Mouse (Mus musculus): ENCODE results near the gene Zscan10. TPM values are rescaled to one million over a fixed set of nuclear protein-coding genes. Genes with fewer than 3 reads are reported as not detected.

Zscan10 gene
- polyA plus RNA-seq, 1 experiment from 2014 or later, result not detected

DNA sequence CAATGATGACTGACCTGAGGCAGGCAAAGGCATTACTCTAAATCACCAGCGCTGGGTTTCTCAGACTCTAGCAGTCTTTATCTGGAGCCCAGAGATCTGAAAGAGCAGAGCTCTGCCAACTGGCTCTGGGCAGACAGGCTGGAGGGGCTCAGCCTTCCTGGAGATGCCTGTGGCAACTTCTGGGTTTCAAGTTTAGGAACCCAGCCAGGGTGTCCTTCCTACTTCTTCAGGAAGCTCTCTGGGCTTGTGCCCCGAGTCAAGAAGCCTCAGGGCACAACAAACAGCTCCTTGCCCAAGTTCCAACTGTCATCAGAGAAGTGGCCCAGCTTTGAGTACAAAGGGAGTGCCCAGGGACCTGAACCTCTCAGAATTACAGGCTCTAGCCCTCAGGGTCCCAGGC lies 53.8 kb downstream of the Zscan10 start:
- Histone ChIP-seq H3K36me3 (ENCODE audit: control insufficient read depth, insufficient read depth) (no peaks in the 10 kb centered on the region), H3K9me3 (ENCODE audit: control insufficient read depth, low read length) (no peaks in the 10 kb centered on the region), H3K27ac (ENCODE audit: low read length) (no peak overlapping the region), H3K27me3 (replicated peaks; ENCODE audit: control insufficient read depth, insufficient read depth, low read length) (0 out of 2 replicates have a peak, but pooled peaks cover 6% of the 10 kb centered on the region), H3K4me1 (replicated peaks; ENCODE audit: control insufficient read depth, insufficient read depth, low read length) (no peaks in the 10 kb centered on the region), H3K9ac (replicated peaks; ENCODE audit: low read depth, low read length) (no peak overlapping the region), H3K4me2 (ENCODE audit: low read length) (no peak overlapping the region), H3K4me3 (replicated peaks; ENCODE audit: low read length) (no peak overlapping the region)
- ATAC-seq, result no peak
- 69% methylated on average over 2 of the region's 2 CpGs for WGBS

DNA sequence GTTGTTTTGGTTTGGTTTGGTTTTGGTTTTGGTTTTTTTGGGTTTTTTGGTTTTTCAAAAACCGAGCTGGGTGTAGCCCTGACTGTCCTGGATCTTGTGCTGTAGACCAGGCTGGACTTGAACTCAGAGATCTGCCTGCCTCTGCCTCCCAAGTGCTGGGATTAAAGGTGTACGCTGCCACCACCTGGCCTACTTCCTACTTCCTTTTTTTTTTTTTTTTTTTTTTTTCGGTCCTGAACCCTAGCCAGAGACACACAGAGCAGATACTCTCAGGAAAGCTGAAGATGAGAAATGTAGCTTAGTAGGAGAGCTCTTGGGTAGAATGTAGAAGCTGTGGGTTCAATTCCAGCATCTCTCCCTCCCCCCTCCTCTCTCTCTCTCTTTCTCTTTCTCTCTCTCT lies 57.8 kb downstream of the Zscan10 start:
- no peak overlapping the region for H3K4me3 ChIP-seq (replicated peaks; ENCODE audit: low read length)
- H3K27me3 ChIP-seq (replicated peaks; ENCODE audit: control insufficient read depth, insufficient read depth, low read length), result peaks cover 38% of the 10 kb centered on the region
- H3K9me3 ChIP-seq (ENCODE audit: control insufficient read depth, low read length), result no peaks in the 10 kb centered on the region
- no peaks in the 10 kb centered on the region for H3K36me3 ChIP-seq (ENCODE audit: control insufficient read depth, insufficient read depth)
- 90% methylated on average over 3 of the region's 3 CpGs for WGBS
- H3K4me1 ChIP-seq (replicated peaks; ENCODE audit: control insufficient read depth, insufficient read depth, low read length), result 0 out of 2 replicates have a peak, but pooled peaks cover 2% of the 10 kb centered on the region
- no peak for ATAC-seq
- H3K27ac ChIP-seq (ENCODE audit: low read length), result no peak overlapping the region
- H3K9ac ChIP-seq (replicated peaks; ENCODE audit: low read depth, low read length), result no peak overlapping the region
- H3K4me2 ChIP-seq (ENCODE audit: low read length), result no peak overlapping the region

DNA sequence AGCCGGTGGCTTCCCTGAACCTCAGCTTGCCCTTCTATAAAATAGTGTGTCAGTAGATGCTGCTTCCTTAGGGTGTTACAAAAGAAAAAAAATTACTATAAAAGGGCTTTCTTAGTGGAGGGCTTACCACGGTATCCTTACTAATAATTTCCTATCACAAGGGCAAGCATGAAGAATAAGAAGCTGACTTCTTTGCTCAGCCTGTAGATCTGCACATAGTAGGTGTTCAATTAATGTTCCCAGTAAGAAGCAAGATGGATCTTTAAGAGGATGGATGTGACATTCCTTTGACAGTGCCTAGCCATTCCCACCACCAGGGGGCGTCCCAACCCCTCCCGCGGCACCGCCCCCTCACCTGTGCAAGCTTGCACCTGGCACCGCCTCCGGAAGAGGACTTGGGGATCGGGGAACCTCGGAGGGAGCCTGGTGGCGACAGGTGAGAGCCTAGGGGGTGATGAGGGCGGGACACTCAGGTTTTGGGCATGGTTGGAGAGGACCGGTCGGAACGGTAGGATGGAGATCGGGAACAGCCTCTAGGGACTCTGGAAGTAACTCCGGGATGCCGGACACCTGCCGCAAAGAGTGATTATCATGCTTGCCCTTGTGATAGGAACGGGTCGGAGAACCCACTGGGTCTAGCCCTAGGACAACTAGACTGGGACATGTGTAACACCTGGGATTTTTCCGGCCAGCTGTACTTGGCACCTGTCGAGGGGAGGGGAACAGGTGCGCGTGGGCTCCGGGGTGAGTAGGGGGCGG lies 59.6 kb downstream of the Zscan10 start, which contains the start of gene Bicdl2:
Gene Bicdl2, plus strand, starts transcription at position 390 of the 759 bp plus-strand sequence.
- H3K4me3 ChIP-seq (replicated peaks; ENCODE audit: low read length), result no peak within 1 kb of the TSS
- H3K9ac ChIP-seq (replicated peaks; ENCODE audit: low read depth, low read length), result no peak within 1 kb of the TSS
- H3K4me1 ChIP-seq (replicated peaks; ENCODE audit: control insufficient read depth, insufficient read depth, low read length), result 0 out of 2 replicates have a peak, but pooled peaks cover 2% of the 10 kb centered on the region
- H3K36me3 ChIP-seq (ENCODE audit: control insufficient read depth, insufficient read depth), result no peaks in the 10 kb centered on the region
- WGBS, result 5% methylated on average over 27 of the region's 27 CpGs
- peaks cover 38% of the 10 kb centered on the region for H3K27me3 ChIP-seq (replicated peaks; ENCODE audit: control insufficient read depth, insufficient read depth, low read length)
- no peak within 1 kb of the TSS for H3K4me2 ChIP-seq (ENCODE audit: low read length)
- no peak within 1 kb of the TSS for H3K27ac ChIP-seq (ENCODE audit: low read length)
- no peak for ATAC-seq
- no peaks in the 10 kb centered on the region for H3K9me3 ChIP-seq (ENCODE audit: control insufficient read depth, low read length)

Other genes starting within 250 kb of the Zscan10 start
- not detected in 2 replicates for gene Vmn2r116, start 216.3 kb upstream of the Zscan10 start, polyA plus RNA-seq (2015; fragmentation: Nextera tagmentation; extraction: Ambion mirVana)
- not detected in 2 replicates for gene Vmn2r117, start 121.2 kb upstream of the Zscan10 start, polyA plus RNA-seq (2015; fragmentation: Nextera tagmentation; extraction: Ambion mirVana)
- gene Zfp213, start 36.6 kb upstream of the Zscan10 start, polyA plus RNA-seq (2015; fragmentation: Nextera tagmentation; extraction: Ambion mirVana), result 19.0 and 19.1 TPM in 2 replicates
- gene Zfp13, start 1.4 kb upstream of the Zscan10 start, polyA plus RNA-seq (2015; fragmentation: Nextera tagmentation; extraction: Ambion mirVana), result 26.2 and 28.5 TPM in 2 replicates
- gene Mmp25, start 44.4 kb downstream of the Zscan10 start, polyA plus RNA-seq (2015; fragmentation: Nextera tagmentation; extraction: Ambion mirVana), result 0.97 and 1.2 TPM in 2 replicates
- 0.39 TPM in 1 of 2 replicates, not detected in the other for gene Bicdl2, start 59.6 kb downstream of the Zscan10 start, polyA plus RNA-seq (2015; fragmentation: Nextera tagmentation; extraction: Ambion mirVana)
- gene Hcfc1r1, start 72.7 kb downstream of the Zscan10 start, polyA plus RNA-seq (2015; fragmentation: Nextera tagmentation; extraction: Ambion mirVana), result 92.1 and 99.4 TPM in 2 replicates
- gene Thoc6, start 73.0 kb downstream of the Zscan10 start, polyA plus RNA-seq (2015; fragmentation: Nextera tagmentation; extraction: Ambion mirVana), result 40.1 and 41.4 TPM in 2 replicates
- 2.9 and 4.8 TPM in 2 replicates for gene Tnfrsf12a, start 76.6 kb downstream of the Zscan10 start, polyA plus RNA-seq (2015; fragmentation: Nextera tagmentation; extraction: Ambion mirVana)
- gene Cldn6, start 78.4 kb downstream of the Zscan10 start, polyA plus RNA-seq (2015; fragmentation: Nextera tagmentation; extraction: Ambion mirVana), result 0.24 and 0.45 TPM in 2 replicates
- 1.4 TPM in 2 replicates for gene Cldn9, start 83.2 kb downstream of the Zscan10 start, polyA plus RNA-seq (2015; fragmentation: Nextera tagmentation; extraction: Ambion mirVana)
- gene 1520401A03Rik, start 121.9 kb downstream of the Zscan10 start, polyA plus RNA-seq (2015; fragmentation: Nextera tagmentation; extraction: Ambion mirVana), result not detected in 2 replicates
- gene Pkmyt1, start 125.5 kb downstream of the Zscan10 start, polyA plus RNA-seq (2015; fragmentation: Nextera tagmentation; extraction: Ambion mirVana), result 22.3 and 25.0 TPM in 2 replicates
- 40.8 and 45.6 TPM in 2 replicates for gene Paqr4, start 140.0 kb downstream of the Zscan10 start, polyA plus RNA-seq (2015; fragmentation: Nextera tagmentation; extraction: Ambion mirVana)
- 0.41 and 1.0 TPM in 2 replicates for gene Kremen2, start 145.0 kb downstream of the Zscan10 start, polyA plus RNA-seq (2015; fragmentation: Nextera tagmentation; extraction: Ambion mirVana)
- 151 and 156 TPM in 2 replicates for gene Flywch1, start 170.7 kb downstream of the Zscan10 start, polyA plus RNA-seq (2015; fragmentation: Nextera tagmentation; extraction: Ambion mirVana)
- gene Flywch2, start 185.2 kb downstream of the Zscan10 start, polyA plus RNA-seq (2015; fragmentation: Nextera tagmentation; extraction: Ambion mirVana), result 22.9 and 33.2 TPM in 2 replicates
- gene Srrm2, start 189.7 kb downstream of the Zscan10 start, polyA plus RNA-seq (2015; fragmentation: Nextera tagmentation; extraction: Ambion mirVana), result 435 and 505 TPM in 2 replicates
- gene Elob, start 228.3 kb downstream of the Zscan10 start, polyA plus RNA-seq (2015; fragmentation: Nextera tagmentation; extraction: Ambion mirVana), result 1,002 and 1,034 TPM in 2 replicates
- gene Prss33, start 235.2 kb downstream of the Zscan10 start, polyA plus RNA-seq (2015; fragmentation: Nextera tagmentation; extraction: Ambion mirVana), result not detected in 2 replicates
- not detected in 2 replicates for gene Prss32, start 243.0 kb downstream of the Zscan10 start, polyA plus RNA-seq (2015; fragmentation: Nextera tagmentation; extraction: Ambion mirVana)
- 0.87 and 1.0 TPM in 2 replicates for gene Prss41, start 243.3 kb downstream of the Zscan10 start, polyA plus RNA-seq (2015; fragmentation: Nextera tagmentation; extraction: Ambion mirVana)

Measured in forebrain, embryonic 16.5 days (tissue).